Mouse (Mus musculus) right cerebral cortex, adult 18-20 months (tissue): ENCODE data around the gene Gm45021.
A peak's percentile ranks its signal among the peaks of the same experiment; 100 is the strongest.

Experiments
- DNase-seq: peaks from one replicate; pipeline ENCODE4 v3.0.0; 2022; ENCODE audit warnings: mixed read lengths

Gene Gm45021

DNA sequence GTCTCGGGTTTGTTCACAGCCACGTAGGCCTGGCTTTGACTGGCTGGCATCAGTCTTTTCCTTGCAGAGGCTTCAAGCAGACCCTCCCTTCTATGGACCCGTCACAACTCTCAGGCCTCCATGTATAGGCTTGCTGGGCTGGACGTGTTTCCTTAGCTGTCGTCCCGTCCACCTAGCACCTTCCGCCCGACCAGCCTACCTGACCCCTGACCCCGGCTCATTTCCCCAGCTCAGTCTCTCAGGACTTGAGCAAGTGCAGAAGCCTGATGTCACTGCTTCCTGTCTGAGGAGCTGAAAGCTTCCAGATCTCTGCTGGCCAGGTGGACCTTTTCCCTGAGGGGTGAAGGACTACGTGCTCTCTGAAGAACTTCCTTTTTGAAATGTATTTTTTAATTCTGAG lies 16.1 kb upstream of the Gm45021 start:
- no peak for DNase-seq

DNA sequence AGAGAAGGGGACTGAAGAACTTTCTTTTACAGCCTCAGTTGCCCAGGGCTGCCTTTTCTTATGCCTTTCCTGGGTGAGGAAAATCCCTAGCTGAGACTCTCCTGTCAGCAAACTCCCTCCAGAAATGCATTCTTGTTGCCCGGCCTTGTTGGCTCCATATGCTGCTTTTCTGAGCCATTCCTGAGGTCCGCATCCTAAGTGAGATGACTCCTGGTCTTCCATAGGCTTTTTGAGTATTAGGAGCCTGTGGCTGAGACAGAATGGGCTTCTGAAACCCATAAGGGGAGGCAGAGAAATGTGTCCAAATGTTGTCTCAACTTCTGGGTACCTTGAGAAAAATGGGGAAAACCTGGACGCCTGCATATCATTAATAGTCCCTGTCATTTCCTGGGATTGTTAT lies 15.4 kb upstream of the Gm45021 start:
- no peak for DNase-seq

DNA sequence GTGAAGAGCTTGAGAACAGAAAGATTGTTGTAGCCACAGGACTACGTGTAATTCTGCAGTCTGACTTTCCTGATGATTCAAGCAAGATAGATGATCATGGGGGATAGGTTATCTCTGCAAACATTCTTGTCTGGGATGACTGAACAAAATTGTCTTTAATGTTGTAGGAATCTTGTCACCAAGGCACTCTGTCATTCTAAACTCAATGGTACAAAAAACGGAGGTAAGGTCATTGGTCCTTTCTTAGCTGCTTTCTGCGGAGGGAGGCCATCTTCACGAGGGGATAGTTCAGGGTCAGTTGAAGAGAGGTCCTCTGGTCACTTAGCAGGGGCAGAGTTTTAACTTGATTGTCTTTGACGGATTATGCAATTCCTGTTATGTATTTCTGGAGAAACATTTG lies 10.7 kb upstream of the Gm45021 start:
- DNase-seq, result no peak

DNA sequence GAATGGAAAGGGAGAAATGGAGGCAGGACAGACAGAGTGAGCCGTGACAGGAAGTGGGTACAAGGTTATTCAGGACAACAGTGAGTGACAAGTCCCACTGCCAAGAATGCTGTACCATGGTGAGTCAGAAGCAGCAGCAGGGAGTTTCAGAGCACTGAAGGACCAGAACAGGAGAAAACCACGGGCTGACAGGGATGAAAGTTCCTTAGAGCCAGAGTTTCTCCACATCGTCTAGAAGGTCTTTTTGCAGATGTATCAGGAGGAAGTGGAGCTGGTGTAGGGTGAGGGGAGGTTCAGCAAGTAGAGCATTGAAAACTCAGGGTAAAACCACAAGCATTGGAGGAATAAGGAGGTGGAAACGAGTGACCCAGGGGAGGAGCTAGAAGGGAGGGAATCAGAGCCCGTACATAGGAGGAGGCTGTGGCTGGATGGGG lies 10.2 kb upstream of the Gm45021 start:
- DNase-seq, result no peak

DNA sequence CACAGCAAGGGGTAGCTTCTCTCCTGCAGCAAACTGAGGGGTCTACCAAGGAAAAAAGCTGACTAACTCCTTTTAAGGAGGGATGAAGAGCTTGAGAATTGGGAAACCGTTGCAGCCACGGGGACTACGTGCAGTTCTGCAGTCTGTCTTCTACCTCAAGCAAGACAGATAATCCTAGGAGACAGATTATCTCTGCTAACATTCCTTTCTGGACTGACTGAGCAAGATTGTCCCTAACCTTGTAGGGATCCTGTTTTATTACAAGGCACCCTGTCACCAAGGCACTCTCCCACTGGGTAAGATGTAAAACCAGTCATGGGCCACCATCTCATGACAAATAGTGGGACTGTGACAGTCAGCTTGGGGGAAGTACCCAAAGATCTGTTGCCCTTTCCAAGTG lies 8.2 kb upstream of the Gm45021 start:
- no peak for DNase-seq

DNA sequence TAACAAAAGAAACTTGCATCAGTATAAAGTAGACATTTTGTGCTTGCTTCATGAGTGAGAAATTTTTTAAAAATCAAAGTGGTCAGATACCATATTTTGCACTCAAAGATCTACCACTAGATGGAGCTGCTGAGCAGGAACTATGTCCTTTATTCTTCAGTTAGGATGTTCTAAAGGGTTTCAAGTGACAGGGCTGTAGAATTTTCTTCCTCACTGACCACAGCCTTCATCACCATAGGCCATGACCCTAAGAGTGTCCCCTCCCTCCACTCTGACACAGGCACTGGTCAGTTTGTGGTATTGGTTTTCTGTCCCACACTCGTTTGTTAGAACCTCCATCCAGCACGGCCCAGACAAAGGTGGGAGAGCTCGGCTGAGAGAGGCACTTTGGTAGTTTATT lies 7.4 kb upstream of the Gm45021 start:
- DNase-seq, result no peak

DNA sequence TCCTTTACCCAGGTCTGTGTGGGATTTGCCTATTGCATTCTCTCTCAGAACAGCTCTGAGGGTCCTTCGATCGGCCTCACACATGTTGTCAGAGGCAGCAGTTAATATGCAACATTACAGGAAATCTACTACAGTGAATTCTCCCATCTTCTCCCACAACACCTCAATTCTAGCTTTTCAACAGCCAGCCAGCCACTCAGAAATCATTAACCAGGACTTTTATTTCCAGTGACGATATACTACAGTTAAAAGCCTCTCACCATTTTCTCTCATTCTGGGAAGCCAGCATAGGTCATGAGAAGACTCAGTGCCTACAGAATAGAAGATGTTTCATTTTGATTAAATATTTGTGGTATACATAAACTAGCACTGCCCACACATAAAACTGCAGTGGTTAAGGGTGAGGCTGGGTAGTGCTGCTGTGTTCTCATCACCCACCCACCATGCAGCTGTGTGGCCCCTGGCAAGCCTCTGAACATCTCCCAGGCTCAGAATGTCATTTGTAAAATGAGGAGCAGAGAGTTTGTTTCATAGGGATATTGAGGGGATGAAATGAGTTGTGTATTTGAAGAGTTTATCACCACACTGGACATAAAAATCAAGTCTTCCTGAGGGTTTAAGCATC lies 1.9 kb downstream of the Gm45021 start:
- no peak for DNase-seq

DNA sequence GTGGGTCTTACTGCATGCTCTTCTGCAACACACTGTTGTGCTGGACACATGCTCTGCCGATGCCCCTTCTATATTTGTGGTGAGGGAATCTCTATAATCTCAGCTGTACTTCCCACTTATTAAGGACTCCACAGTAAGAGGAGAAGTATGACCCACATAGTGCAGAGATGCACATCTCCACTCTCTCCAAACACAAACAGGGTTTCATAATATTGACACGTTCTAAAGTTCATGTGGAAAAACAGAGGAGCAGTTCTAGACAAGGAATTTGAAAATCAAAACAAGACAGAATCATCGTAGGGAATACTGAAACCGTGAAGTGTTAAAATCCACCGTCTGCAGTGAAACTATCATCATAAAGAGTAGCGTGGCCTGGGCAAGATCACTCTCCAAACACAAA lies 2.5 kb downstream of the Gm45021 start:
- DNase-seq, result no peak

DNA sequence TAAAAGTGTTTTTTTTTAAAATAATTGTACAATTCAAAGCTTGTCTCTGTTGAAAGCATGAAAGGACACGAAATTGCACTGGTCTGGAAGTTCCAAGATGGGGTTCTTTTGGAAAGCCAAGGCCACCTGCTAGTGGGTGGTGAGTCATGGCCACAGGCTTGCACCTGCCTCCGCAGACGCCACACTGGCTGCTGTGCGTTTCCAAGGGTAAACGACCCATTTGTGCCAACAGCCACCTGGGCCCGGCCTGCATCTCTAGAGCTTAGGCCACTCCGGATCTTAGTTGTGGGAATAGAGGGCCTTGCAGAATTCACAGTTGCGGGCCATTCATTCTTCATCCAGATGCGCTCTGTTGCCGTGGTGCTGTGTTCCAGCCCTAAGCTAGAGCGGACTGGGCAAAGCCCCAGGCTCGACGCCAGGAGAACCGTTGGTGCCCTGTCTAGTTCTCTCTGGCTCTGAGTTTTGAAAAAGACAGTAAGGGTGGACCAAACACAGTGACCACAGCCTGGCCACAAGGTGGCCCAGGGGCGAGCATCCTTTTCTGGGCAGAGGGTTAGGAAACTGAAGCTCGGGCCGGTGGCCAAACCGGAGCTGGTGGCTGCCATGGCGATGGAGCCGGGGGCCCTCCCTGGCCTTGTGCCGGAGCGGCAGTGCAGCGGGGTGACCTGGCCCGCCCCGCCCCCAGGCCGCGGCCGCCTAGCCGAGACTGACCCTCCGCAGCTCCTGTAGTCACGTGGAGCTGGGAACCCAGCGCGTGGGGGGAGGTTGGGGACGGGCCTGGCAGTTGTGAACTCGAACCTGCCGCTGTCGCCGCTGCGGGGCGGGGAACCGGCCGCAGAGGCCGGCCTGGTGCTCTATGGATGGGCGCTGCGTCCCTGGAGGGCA lies 4.0 kb downstream of the Gm45021 start, which contains the start of the genes Repin1 and Gm44965:
Gene Repin1 (plus strand): TSS at position 726 of the 885 bp plus-strand sequence.
Gene Gm44965 (plus strand): TSS at position 784 of the 885 bp plus-strand sequence.
- DNase-seq, result peak; percentile 94

DNA sequence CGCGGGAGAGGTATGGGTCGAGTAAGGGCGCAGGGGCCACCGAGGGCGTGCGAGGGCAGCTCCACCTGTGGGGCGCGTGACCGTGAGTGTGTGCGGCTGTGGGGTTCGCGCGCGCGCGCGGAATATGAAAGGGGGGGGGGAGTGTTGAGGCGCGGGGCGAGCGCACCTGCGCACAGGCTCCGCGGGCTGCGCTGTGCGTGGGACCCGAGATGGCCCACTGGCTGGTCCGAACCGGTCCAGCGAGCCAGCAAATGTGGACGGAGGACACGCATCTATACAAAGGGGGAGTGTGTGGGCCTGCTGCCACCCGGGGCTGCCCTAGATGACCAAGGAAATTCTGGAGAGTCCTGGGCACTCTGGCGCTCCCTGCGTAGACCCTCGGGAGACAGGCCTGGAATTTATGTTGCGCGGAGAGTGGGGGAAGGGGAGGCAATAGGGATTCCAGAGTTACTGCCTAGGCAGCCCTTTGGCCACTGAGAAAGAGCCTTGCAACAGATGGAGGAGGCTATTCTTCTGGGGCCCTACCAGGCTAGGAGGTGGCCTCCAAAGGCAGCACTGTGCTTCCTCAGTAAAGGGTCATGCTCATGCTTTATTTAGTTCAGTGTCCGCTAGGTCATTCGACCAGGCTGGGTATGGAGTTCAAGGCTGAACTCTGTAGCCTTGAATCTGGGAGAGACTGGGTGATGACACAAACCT lies 4.8 kb downstream of the Gm45021 start:
- DNase-seq, result no peak

DNA sequence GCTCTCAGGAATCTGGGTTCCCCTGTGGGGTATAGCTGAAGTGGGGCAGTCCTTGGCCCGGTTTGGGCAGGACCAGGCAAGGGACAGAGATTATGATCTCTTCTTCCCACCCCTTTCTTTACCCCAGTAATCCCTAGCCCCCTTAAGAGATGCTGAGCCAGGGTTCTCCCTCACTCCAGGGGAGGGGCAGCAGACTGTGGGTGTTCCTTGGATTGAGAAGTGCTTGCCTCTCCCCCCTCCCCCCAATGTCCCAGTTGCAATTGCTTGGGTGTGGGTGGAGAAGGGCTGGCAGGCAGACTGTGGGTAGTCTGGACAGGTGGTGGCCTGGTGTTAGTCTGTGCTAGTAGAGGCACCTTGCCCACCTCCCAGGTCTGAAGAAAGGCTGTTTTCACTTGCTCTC lies 5.9 kb downstream of the Gm45021 start:
- peak; percentile 64 for DNase-seq

DNA sequence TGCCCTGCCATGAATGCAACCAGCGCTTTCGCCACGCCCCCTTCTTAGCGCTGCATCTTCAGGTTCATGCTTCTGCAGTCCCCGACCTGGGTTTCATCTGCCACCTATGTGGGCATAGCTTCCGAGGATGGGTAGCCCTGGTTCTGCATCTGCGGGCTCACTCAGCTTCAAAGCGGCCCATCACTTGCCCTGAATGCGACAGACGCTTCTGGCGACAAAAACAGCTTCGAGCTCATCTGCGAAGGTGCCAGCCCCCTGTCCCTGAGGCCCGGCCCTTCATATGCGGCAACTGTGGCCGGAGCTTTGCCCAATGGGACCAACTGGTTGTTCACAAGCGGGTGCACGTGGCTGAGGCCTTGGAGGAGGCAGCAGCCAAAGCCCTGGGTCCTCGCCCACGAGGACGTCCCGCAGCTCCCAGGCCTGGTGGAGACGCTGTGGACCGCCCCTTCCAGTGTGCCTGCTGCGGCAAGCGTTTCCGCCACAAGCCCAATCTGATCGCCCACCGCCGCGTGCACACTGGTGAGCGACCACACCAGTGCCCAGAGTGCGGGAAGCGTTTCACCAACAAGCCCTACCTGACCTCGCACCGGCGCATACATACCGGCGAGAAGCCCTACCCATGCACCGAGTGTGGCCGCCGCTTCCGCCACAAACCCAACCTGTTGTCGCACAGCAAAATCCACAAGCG lies 7.3 kb downstream of the Gm45021 start:
- no peak for DNase-seq

DNA sequence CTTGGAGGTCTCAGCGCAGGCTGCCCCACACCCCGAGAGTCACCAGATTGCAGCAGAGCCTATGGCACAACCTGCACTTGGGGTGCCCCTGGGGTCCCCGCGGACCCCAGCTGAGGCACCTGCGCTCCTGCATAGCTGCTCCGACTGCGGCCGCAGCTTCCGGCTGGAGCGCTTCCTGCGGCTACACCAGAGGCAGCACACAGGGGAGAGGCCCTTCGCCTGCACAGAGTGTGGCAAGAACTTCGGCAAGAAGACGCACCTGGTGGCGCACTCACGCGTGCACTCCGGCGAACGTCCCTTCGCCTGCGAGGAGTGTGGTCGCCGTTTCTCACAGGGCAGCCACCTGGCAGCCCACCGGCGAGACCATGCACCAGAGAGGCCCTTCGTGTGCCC lies 7.8 kb downstream of the Gm45021 start:
- DNase-seq, result no peak

DNA sequence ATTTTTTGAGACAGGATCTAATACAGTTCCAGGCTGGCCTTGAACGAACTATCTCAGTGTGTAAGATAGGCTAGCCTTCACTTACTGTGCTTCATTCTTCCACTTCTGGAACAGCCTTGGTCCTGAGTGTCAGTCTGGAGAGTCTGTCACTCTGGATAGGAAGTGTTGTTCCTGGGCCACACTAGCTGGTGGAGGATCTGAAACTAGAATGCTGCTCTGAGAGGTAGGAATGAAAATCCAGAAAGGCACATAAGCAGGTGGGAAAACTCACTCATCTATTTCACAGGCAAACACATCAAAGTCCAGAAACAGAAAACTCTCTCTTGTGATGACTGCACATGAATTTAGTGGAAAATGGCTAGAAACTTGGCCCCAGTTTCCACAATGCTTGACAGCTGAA lies 11.2 kb downstream of the Gm45021 start:
- DNase-seq, result no peak

DNA sequence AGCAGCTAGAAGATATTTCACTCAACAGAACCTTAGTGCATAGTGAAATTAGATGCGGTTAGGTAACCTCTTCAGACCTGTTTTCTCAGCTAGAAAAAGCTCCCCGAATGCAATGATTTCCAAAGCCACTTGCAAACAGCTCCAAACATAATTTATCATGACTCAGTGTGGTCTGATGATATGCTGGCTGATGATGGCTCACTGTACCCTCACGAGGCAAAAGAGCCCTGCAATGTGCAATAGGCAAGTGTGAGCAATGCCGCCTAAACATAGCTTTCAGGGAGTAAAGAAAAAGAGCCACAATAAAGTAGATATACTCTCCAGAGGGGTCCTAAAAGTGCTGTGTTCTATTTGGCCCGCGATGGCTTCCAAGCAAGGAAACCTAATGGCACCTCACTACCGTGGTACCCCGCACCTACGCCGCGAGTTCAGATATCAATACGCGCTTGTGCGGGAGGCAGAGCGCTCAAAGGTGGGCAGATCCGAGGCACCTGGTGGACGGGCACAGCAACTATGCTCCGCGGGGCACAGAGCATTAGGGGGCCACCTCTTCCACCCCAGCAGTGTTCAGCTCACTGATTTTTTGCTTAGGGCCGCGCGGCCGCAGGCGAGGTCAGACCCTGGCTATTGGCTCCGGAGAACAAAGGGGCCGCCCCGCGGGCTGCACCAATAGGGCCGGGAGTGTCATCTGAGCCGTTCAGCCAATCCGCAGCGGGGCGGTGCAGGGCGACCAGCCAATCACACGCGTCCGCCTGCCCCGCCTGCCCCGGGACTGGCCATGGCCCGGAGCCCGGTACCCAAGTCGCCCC lies 12.1 kb downstream of the Gm45021 start, which contains the start of gene Zfp775:
Gene Zfp775 (plus strand): TSS at position 793 of the 809 bp plus-strand sequence.
- peak; percentile 98 for DNase-seq

DNA sequence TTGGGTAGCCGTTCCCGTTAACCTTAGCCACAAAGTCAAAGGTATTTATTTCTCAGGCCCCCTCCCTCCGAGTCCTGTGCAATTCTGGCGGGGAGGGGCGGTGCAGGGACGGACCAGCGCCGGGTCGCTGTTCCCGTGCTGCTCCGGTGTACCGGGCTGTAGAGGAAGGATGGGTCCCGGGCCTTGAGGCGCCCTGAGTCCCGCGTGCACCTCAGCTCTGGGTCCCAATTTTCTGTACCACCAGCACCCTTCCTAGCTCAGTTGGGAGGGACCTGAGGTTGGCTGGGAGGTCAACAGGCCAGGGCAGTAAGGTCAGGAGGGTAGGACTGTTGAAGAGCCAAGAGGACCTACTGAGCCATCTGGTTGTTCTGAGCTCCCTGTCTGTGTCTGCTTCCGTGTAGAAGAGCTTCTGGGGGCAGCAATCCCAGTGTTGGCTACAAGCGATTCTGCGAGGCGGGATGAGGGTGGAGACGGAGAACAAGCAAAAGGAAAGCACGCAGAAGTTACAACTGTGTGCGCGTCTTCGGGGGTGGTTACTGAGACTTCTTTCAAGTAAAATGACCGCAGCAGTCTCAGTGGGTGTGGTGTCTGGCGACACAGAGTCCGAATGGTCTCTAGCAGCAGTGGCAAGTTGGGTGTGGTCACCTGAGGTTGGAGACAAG lies 12.8 kb downstream of the Gm45021 start:
- DNase-seq, result peak; percentile 59

DNA sequence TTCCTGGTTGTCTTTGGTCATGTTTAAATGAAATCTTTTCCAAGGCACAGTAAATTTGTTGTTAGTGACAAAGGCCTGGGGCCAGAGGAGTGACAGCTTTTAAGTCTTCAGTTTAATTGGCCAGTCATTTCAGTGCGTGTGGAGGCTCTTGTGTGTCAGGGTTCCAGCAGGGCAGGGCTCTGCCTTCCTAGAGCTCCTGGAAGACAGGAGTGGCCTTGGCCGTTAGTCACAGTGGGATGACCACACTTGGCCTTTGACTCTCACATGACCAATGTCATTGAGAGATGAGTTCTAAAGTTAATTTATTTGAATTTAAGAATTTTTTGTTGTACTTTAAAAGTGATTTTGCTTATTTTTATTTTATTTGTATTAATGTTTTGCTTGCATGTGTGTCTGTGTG lies 18.7 kb downstream of the Gm45021 start:
- DNase-seq, result no peak

DNA sequence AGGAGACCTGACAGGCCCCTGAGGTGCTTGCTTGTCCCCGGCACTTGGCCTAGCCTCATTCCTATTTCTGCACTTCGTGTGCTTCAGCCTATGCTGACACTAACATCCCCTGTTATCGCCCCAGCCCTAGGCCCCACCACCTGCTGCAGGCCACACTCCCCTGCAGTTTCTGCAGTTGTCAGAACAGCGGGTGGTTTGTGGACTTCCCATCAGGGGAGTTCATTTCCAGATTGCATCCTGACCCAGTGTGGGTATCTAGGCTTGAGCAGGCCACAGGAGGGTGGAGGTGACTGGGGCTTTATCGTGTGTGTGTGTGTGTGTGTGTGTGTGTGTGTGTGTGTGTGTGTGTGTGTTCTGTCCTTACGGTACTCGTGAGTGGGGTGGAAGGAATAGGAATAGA lies 20.1 kb downstream of the Gm45021 start:
- no peak for DNase-seq

DNA sequence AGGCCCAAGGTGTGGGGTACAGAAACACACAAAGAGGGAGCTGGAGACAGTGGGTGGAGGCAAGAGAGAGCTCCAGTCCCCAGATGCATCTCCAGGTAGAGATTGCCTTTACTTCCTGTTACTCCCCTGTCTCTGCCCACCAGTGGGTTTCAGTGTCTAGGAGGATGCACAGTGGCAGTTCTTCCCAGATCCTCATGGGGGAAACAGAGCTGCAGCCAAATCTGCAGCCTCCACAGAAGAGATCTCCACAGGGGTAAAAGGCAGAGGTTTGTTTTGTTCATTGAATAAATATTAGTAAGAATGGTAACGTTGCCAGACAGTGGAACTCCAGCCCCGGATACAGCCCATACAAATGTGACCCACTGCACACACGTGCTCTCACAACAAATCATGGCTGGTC lies 21.2 kb downstream of the Gm45021 start:
- no peak for DNase-seq

DNA sequence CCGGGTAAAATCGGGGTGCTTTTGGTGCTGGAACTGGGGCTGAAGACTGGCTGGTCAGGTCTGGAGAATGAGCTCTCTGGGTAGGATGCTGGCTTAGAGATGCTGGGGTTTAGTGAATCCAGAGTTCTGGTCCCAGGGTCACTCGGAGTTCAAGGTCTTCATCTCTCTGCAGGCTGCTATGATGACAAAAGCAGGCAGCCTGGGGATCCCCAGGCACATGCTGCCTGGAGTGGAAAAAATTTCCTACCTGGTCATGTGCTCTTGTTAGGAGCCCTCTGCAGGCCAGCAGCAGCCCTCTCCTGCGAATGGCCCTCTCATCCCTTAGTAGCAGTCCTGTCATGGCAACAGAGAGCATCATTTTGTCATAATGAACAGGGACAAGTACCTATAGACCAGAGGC lies 24.1 kb downstream of the Gm45021 start:
- no peak for DNase-seq

DNA sequence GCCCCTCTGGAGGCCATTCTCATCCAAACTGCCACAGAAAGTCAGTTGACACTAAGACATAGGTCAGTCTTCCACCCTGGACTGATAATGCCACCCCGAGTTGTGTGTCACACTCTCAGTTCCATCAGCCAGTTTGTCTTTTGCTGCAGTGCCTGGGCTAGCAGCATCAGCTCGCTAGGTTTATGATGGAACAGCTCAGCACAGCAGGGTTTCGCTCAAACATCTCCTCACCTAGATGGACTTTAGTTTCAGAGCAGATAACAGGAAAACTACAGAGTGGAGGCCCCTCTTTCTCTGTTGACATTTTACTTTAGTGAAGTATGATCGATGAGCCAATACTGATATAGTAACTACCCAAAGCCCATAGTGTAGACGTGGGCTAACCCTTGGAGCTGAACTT lies 25.3 kb downstream of the Gm45021 start:
- no peak for DNase-seq

DNA sequence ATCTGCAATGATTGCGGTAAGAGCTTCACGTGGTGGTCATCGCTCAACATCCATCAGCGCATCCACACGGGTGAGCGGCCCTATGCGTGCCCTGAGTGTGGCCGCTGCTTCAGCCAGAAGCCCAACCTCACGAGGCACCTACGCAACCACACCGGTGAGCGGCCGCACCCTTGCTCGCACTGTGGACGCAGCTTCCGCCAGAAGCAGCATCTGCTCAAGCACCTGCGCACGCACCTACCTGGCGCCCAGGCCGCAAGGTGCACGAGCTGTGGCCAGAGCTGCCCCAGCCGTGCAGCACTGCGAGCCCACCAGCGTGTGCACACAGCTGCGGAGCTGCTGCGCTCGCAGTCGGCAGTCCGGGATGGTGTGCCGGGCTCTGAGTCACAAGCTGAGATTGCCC lies 30.6 kb downstream of the Gm45021 start:
- no peak for DNase-seq
